Mouse (Mus musculus) ES-Bruce4 (cell line): Measurements from ENCODE around the gene Hoxa1.

Experiments
- CTCF ChIP-seq: IDR thresholded peaks from one replicate; pipeline ENCODE4 v1.8.1; 2011; ENCODE audit warnings: low read depth, low read length
- EP300 ChIP-seq: IDR thresholded peaks from 2 replicates; pipeline ENCODE4 v1.6.1; 2011; ENCODE audit warnings: low read depth, low read length; ENCODE audit not compliant: insufficient read depth

DNA sequence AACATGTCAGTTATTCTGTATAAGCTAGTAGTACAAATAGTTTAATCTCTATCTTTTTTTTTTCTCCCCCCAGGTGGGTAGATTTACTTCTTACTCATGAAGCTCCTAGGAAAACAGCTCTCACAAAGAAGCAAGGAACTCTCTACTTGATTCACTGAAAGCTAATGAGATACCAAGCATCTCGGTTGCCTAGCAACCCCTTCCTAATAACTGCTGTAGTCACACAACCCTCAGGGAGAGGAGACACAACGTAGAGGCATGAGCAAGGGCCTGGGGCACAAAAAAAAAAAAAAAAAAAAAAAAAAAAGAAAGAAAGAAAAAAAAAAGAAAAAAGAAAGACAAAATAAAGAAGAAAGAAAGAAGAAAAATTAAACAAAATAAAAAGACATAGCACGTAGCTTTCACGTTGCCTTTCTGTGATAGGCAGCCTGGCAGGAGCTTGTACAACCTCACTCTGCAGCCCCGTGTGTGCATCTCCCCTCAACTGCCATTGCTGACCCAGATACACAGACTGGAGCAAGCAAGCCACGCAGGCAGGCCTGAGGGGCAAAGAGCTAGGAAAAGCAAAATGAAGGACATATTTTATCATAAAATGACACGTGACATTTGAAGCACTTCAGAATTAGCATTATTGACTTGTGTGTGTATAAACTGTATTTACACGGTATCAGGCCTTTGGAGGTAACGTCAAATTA, 20.1 kb downstream of the Hoxa1 start:
- TF ChIP-seq EP300 (no peak), CTCF (no peak)
